Mouse (Mus musculus) C2C12 (cell line): Measurements from ENCODE around the gene Csad.

Experiments
- CEBPB ChIP-seq: IDR thresholded peaks from one replicate; pipeline ENCODE4 v1.6.1; 2011; ENCODE audit warnings: low read depth, mild to moderate bottlenecking, control low read depth, moderate library complexity
- CTCF ChIP-seq: IDR thresholded peaks from one replicate; pipeline ENCODE4 v1.5.1; 2011; ENCODE audit not compliant: control insufficient read depth, insufficient read depth, insufficient read length

DNA sequence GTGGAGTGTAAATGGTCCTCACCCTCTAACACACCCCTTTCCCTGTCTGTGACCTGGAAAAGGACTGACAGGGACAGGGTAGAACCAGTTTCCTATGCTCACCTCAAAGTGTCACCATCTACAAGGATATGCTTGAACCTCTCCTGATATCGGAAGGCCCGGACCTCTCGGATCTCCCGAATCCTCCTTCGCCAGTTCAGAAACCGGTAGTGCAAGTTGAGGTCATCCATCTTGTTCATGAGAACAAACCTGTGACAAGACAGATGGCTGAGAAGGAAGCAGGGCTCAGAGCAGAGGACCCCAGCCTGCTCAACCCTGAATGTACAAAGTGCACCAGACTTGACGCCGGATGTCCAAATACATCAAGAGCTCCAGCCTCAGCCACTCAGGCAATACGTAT is 71.2 kb downstream of the Csad start:
- TF ChIP-seq CTCF (no peak), CEBPB (no peak)
